Mouse (Mus musculus) B cell, adult (primary cell): ENCODE measurements around the gene Rnf151. TPM values are rescaled to one million over a fixed set of nuclear protein-coding genes. Genes with fewer than 3 reads are reported as not detected.

Experiments
- total RNA-seq: library from RNA; stranded (reverse); gene quantifications from 4 replicates; pipeline ENCODE4 v1.2.4, GENCODE M21; 2023; ENCODE audit not compliant: inconsistent age

Rnf151 gene
- total RNA-seq, result 0.78 TPM in 1 of 4 replicates, not detected in the others

GRCm38 (mm10) chr17:24717943-24718342 lies at the start of gene Rnf151, which contains the start of gene Rps2:
TSS of gene Rnf151 (minus strand) at chr17:24718063.
TSS of gene Rps2 (plus strand) at chr17:24718116.

GRCm38 (mm10) chr17:24752415-24753394 lies 34.8 kb upstream of the Rnf151 start, which contains the start of gene Hs3st6:
TSS of gene Hs3st6 (plus strand) at chr17:24752988.

GRCm38 (mm10) chr17:24736330-24737051 lies 18.6 kb upstream of the Rnf151 start, which contains the start of gene Msrb1:
TSS of gene Msrb1 (plus strand) at chr17:24736642.

GRCm38 (mm10) chr17:24727618-24728017 lies 9.8 kb upstream of the Rnf151 start, which contains the start of gene Rpl3l:
TSS of gene Rpl3l (plus strand) at chr17:24727820.

GRCm38 (mm10) chr17:24724184-24724583 lies 6.3 kb upstream of the Rnf151 start, which contains the start of gene Ndufb10:
TSS of gene Ndufb10 (minus strand) at chr17:24724478.

GRCm38 (mm10) chr17:24706982-24707800 lies 10.7 kb downstream of the Rnf151 start, which contains the start of gene Tbl3:
TSS of gene Tbl3 (minus strand) at chr17:24707660.

GRCm38 (mm10) chr17:24696011-24696697 lies 21.7 kb downstream of the Rnf151 start, which contains the start of the genes Gfer and Noxo1:
TSS of gene Gfer (minus strand) at chr17:24696156.
TSS of gene Noxo1 (plus strand) at chr17:24696234.

GRCm38 (mm10) chr17:24689251-24690081 lies 28.4 kb downstream of the Rnf151 start, which contains the start of gene Syngr3:
TSS of gene Syngr3 (minus strand) at chr17:24689955.

GRCm38 (mm10) chr17:24669545-24670245 lies 48.2 kb downstream of the Rnf151 start, which contains the start of gene Zfp598:
TSS of gene Zfp598 (plus strand) at chr17:24669687.

Other genes with a start within 250 kb of the Rnf151 start
- gene E4f1, start 247.8 kb downstream of the Rnf151 start, total RNA-seq, result 58.4 to 75.5 TPM (median 64.9 TPM) in 4 replicates
- 17.0 to 19.8 TPM (median 18.8 TPM) in 4 replicates for gene Pgp, start 247.7 kb downstream of the Rnf151 start, total RNA-seq
- gene Bricd5, start 244.2 kb downstream of the Rnf151 start, total RNA-seq, result 0.71 to 1.2 TPM (median 0.95 TPM) in 4 replicates
- gene Mlst8, start 239.0 kb downstream of the Rnf151 start, total RNA-seq, result 18.2 to 22.4 TPM (median 20.5 TPM) in 4 replicates
- gene Caskin1, start 229.5 kb downstream of the Rnf151 start, total RNA-seq, result not detected in 4 replicates
- gene Traf7, start 190.1 kb downstream of the Rnf151 start, total RNA-seq, result 201 to 215 TPM (median 211 TPM) in 4 replicates
- gene Rab26, start 183.9 kb downstream of the Rnf151 start, total RNA-seq, result 1.0 to 1.9 TPM (median 1.2 TPM) in 4 replicates
- 71.1 to 75.5 TPM (median 72.5 TPM) in 4 replicates for gene Pkd1, start 168.2 kb downstream of the Rnf151 start, total RNA-seq
- gene Tsc2, start 85.4 kb downstream of the Rnf151 start, total RNA-seq, result 84.9 to 110 TPM (median 98.3 TPM) in 4 replicates
- 2.8 to 11.3 TPM (median 4.9 TPM) in 4 replicates for gene Nthl1, start 85.4 kb downstream of the Rnf151 start, total RNA-seq
- gene Slc9a3r2, start 67.7 kb downstream of the Rnf151 start, total RNA-seq, result 0.48 to 0.51 TPM in 2 of 4 replicates, not detected in the others
- gene Npw, start 59.6 kb downstream of the Rnf151 start, total RNA-seq, result not detected in 4 replicates
- 52.7 to 59.6 TPM (median 57.9 TPM) in 4 replicates for gene Zfp598, start 48.4 kb downstream of the Rnf151 start, total RNA-seq
- not detected in 4 replicates for gene Syngr3, start 28.1 kb downstream of the Rnf151 start, total RNA-seq
- 16.9 to 18.7 TPM (median 18.1 TPM) in 4 replicates for gene Gfer, start 21.9 kb downstream of the Rnf151 start, total RNA-seq
- gene Noxo1, start 21.8 kb downstream of the Rnf151 start, total RNA-seq, result 7.7 to 11.6 TPM (median 8.4 TPM) in 4 replicates
- gene Tbl3, start 10.4 kb downstream of the Rnf151 start, total RNA-seq, result 31.4 to 36.1 TPM (median 33.4 TPM) in 4 replicates
- gene Rps2, start 53 bp upstream of the Rnf151 start, total RNA-seq, result 1,210 to 1,288 TPM (median 1,234 TPM) in 4 replicates
- 71.7 to 80.7 TPM (median 73.5 TPM) in 4 replicates for gene Ndufb10, start 6.4 kb upstream of the Rnf151 start, total RNA-seq
- gene Rpl3l, start 9.8 kb upstream of the Rnf151 start, total RNA-seq, result not detected in 4 replicates
- gene Msrb1, start 18.6 kb upstream of the Rnf151 start, total RNA-seq, result 29.6 to 37.8 TPM (median 32.9 TPM) in 4 replicates
- gene Hs3st6, start 34.9 kb upstream of the Rnf151 start, total RNA-seq, result not detected in 4 replicates
- not detected in 4 replicates for gene Meiob, start 86.2 kb upstream of the Rnf151 start, total RNA-seq
- 27.5 to 30.3 TPM (median 27.9 TPM) in 4 replicates for gene Hagh, start 122.1 kb upstream of the Rnf151 start, total RNA-seq
- 2.0 to 2.5 TPM (median 2.2 TPM) in 4 replicates for gene Fahd1, start 132.3 kb upstream of the Rnf151 start, total RNA-seq
- 0.54 to 1.4 TPM (median 0.66 TPM) in 3 of 4 replicates, not detected in the other for gene Igfals, start 147.9 kb upstream of the Rnf151 start, total RNA-seq
- gene Nubp2, start 168.3 kb upstream of the Rnf151 start, total RNA-seq, result 54.8 to 67.5 TPM (median 67.0 TPM) in 4 replicates
- 26.0 to 31.7 TPM (median 30.6 TPM) in 4 replicates for gene Spsb3, start 168.6 kb upstream of the Rnf151 start, total RNA-seq
- 65.6 to 76.2 TPM (median 68.2 TPM) in 4 replicates for gene Eme2, start 177.0 kb upstream of the Rnf151 start, total RNA-seq
- 26.8 to 35.6 TPM (median 29.2 TPM) in 4 replicates for gene Mrps34, start 177.1 kb upstream of the Rnf151 start, total RNA-seq
- gene Nme3, start 178.4 kb upstream of the Rnf151 start, total RNA-seq, result 23.0 to 37.2 TPM (median 27.7 TPM) in 4 replicates
- gene Mapk8ip3, start 218.9 kb upstream of the Rnf151 start, total RNA-seq, result 200 to 220 TPM (median 218 TPM) in 4 replicates
- 28.7 to 38.2 TPM (median 33.4 TPM) in 4 replicates for gene Jpt2, start 242.6 kb upstream of the Rnf151 start, total RNA-seq